Mouse (Mus musculus) liver, postnatal 0 days (tissue): ENCODE data around the gene Fkbp1b. TPM values are rescaled to one million over a fixed set of nuclear protein-coding genes. Genes with fewer than 3 reads are reported as not detected.

Experiments used
- ATAC-seq: fragments of 200-750 bp; cut with Nextera tagmentation; 2 replicates; pipeline ENCODE4 v1.8.0; 2017; ENCODE audit warnings: mild to moderate bottlenecking, moderate library complexity
- DNase-seq: peaks from one replicate; pipeline ENCODE4 v3.0.0-alpha.2; 2016
- H3K27ac ChIP-seq: fragments of 300-500 bp; sonication (generic); 2 replicates; pipeline ENCODE4 v1.5.1; 2014; ENCODE audit warnings: antibody characterized with exemption, moderate library complexity, mild to moderate bottlenecking, low read depth
- H3K27me3 ChIP-seq: fragments of 300-500 bp; sonication (generic); 2 replicates; pipeline ENCODE4 v1.6.1; 2014; ENCODE audit warnings: low read length, control low read depth, mixed read lengths; ENCODE audit not compliant: insufficient read depth
- H3K36me3 ChIP-seq: fragments of 300-500 bp; sonication (generic); replicated peaks from 2 replicates; pipeline ENCODE4 v1.6.1; 2014; ENCODE audit warnings: mild to moderate bottlenecking, control low read depth, low read length, moderate library complexity, mixed read lengths; ENCODE audit not compliant: insufficient read depth
- H3K4me1 ChIP-seq: fragments of 300-500 bp; sonication (generic); 2 replicates; pipeline ENCODE4 v1.6.1; 2014; ENCODE audit warnings: antibody characterized with exemption, mild to moderate bottlenecking, control low read depth; ENCODE audit not compliant: insufficient read depth
- H3K4me2 ChIP-seq: fragments of 300-500 bp; sonication (generic); 2 replicates; pipeline ENCODE4 v1.6.1; 2014; ENCODE audit warnings: low read depth, mild to moderate bottlenecking, low read length, moderate library complexity, mixed read lengths
- H3K4me3 ChIP-seq: fragments of 300-500 bp; sonication (generic); 2 replicates; pipeline ENCODE4 v1.5.1; 2014; ENCODE audit warnings: low read depth, low read length
- H3K9ac ChIP-seq: fragments of 300-500 bp; sonication (generic); replicated peaks from 2 replicates; pipeline ENCODE4 v1.6.1; 2014; ENCODE audit warnings: mild to moderate bottlenecking, moderate library complexity
- H3K9me3 ChIP-seq: fragments of 300-500 bp; sonication (generic); 2 replicates; pipeline ENCODE4 v1.6.1; 2016; ENCODE audit warnings: mild to moderate bottlenecking, control low read depth, low read length, mixed read lengths
- CTCF ChIP-seq: sonication (generic); IDR thresholded peaks from 2 replicates; pipeline ENCODE4 v1.5.1; 2016; ENCODE audit warnings: antibody characterized with exemption, low read depth
- EP300 ChIP-seq: IDR thresholded peaks from 2 replicates; pipeline ENCODE4 v1.6.1; 2016; ENCODE audit warnings: antibody characterized with exemption, low read depth, mild to moderate bottlenecking
- WGBS: fragments of 180-500 bp; shearing (Covaris S2); extraction: QIAGEN DNeasy Blood & Tissue Kit; methylation state at CpG from one replicate; pipeline ENCODE4 v1.1.7; 2014; ENCODE audit not compliant: insufficient replicate concordance; 5-methylcytosine and 5-hydroxymethylcytosine counted together
- polyA plus RNA-seq: library from polyadenylated mRNA; unstranded; fragments of >200 nt; fragmentation: Nextera tagmentation; extraction: Ambion mirVana; gene quantifications from 2 replicates; pipeline ENCODE4 v1.2.1, GENCODE M21; 2015

The Fkbp1b gene
- polyA plus RNA-seq, 1 experiment from 2014 or later: 4.6 TPM

DNA sequence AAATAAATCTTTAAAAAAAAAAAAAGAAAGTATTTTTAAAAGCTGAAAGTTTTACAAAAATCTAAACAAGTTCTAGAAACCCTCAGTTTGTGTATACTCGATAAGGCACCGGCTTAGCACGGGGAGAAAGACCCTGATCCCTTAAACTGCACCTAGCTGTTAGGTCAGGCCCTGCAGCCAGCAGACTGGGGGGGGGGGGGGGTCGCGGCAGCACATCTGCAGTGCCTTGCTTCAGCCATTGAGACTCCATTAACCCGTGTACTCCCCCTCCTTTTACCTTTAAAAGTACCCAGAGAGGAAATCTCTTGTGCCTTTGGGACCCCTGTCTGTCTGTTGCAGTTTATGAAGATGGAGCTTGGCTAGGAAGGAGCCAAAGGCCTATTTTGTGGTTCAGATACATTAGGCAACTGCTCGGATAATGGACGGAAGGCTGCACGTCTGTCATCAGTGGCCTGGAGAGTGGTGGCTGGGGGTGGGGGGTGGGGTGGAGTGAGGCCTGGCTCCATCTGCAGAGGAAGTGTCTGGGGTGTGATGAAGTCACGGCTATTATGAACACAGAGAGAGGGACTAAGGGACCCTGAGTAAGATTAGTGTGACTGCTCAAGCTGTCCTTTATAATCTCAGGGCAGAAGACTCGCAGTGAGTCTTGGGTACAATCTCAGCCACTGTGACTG, 18.0 kb upstream of the Fkbp1b start:
- Histone ChIP-seq H3K27me3 (no peaks in the 10 kb centered on the region), H3K9ac (no peak overlapping the region), H3K36me3 (peaks cover 24% of the 10 kb centered on the region), H3K4me3 (no peak overlapping the region), H3K9me3 (no peaks in the 10 kb centered on the region; the same call in 1 of the 2 replicates), H3K4me1 (no peaks in the 10 kb centered on the region), H3K27ac (no peak overlapping the region), H3K4me2 (no peak overlapping the region)
- DNase-seq (no peak), ATAC-seq (no peak)
- TF ChIP-seq EP300 (no peak), CTCF (no peak)
- 37% methylated on average over 11 of the region's 11 CpGs for WGBS

DNA sequence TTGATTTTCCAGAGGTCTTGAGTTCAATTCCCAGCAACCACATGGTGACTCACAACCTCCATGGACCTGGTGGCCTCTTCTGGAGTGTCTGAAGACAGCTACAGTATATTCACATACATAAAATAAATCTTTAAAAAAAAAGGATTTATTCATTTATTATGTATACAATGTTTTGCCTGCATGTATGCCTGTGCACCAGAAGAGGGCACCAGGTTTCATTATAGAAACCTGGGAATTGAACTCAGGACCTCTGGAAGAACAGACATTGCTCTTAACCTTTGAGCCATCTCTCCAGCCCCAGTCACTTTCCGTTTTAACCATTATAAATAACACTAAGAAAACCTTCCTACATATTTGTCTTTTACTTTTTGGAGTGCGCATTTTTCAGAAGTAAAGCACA, 15.4 kb upstream of the Fkbp1b start:
- WGBS: 89% methylated on average over 2 of the region's 2 CpGs
- DNase-seq (no peak), ATAC-seq (no peak)
- Histone ChIP-seq H3K36me3 (peaks cover 17% of the 10 kb centered on the region; the same call in 1 of the 2 replicates), H3K4me1 (no peaks in the 10 kb centered on the region), H3K9ac (no peak overlapping the region), H3K27me3 (no peaks in the 10 kb centered on the region), H3K27ac (no peak overlapping the region), H3K4me3 (no peak overlapping the region), H3K9me3 (no peaks in the 10 kb centered on the region), H3K4me2 (no peak overlapping the region)
- peak; percentile 51 for TF ChIP-seq CTCF
- no peak for TF ChIP-seq EP300

DNA sequence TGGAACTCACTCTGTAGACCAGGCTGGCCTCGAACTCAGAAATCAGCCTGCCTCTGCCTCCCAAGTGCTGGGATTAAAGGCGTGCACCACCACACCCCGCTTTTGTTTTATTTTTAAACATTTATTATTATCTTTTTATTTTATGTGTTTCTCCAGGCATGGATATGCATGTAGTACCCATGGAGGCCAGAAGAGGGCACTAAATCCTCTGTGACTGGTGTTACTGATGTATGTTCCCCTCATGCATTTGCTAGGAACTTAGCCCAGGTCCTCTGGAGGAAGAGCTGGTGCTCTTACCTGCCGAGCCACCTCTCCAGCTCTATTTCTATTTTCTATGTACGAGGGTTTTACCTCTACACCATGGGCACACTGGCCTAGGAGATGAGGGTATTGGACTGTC, 14.8 kb upstream of the Fkbp1b start:
- Histone ChIP-seq H3K36me3 (peaks cover 10% of the 10 kb centered on the region; the same call in 1 of the 2 replicates), H3K4me2 (no peak overlapping the region), H3K9me3 (no peaks in the 10 kb centered on the region), H3K4me1 (no peaks in the 10 kb centered on the region), H3K4me3 (no peak overlapping the region), H3K27ac (no peak overlapping the region), H3K9ac (no peak overlapping the region), H3K27me3 (no peaks in the 10 kb centered on the region)
- DNase-seq (peak; percentile 53), ATAC-seq (no peak)
- TF ChIP-seq CTCF: peak; percentile 66
- no peak for TF ChIP-seq EP300
- WGBS: 90% methylated on average over 5 of the region's 5 CpGs

DNA sequence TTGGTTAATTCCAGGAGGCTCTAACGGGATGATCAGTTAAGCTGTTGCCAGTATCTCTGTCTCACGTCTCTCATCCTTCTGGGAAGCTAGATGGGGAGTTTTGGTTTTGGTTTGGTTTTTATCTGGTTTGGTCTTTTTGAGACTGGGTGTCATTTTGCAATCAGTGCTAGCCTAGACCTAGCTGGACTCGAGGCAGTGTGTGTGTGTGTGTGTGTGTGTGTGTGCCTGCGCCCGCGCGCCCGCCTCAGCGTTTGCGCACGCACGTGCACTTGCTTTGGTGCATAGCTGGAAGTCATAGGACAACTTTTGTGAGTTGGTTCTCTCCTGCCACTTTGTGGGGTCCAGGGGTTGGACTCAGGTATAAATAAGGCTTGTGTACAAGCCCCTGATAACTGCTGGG, 2.4 kb upstream of the Fkbp1b start:
- ATAC-seq (peak; percentile 71), DNase-seq (peak; percentile 76)
- TF ChIP-seq EP300: no peak
- no peak for TF ChIP-seq CTCF
- 0 out of 2 replicates have a peak, but pooled peaks cover 3% of the 10 kb centered on the region for H3K27me3 ChIP-seq
- peaks cover 21% of the 10 kb centered on the region for H3K4me1 ChIP-seq
- H3K9me3 ChIP-seq: no peaks in the 10 kb centered on the region
- H3K27ac ChIP-seq: peak overlapping the region; percentile 87
- peak overlapping the region; percentile 71 for H3K9ac ChIP-seq
- H3K4me3 ChIP-seq: peak overlapping the region; percentile 81
- peak overlapping the region; percentile 88 for H3K4me2 ChIP-seq
- no peaks in the 10 kb centered on the region for H3K36me3 ChIP-seq
- WGBS: 1% methylated on average over 12 of the region's 12 CpGs

DNA sequence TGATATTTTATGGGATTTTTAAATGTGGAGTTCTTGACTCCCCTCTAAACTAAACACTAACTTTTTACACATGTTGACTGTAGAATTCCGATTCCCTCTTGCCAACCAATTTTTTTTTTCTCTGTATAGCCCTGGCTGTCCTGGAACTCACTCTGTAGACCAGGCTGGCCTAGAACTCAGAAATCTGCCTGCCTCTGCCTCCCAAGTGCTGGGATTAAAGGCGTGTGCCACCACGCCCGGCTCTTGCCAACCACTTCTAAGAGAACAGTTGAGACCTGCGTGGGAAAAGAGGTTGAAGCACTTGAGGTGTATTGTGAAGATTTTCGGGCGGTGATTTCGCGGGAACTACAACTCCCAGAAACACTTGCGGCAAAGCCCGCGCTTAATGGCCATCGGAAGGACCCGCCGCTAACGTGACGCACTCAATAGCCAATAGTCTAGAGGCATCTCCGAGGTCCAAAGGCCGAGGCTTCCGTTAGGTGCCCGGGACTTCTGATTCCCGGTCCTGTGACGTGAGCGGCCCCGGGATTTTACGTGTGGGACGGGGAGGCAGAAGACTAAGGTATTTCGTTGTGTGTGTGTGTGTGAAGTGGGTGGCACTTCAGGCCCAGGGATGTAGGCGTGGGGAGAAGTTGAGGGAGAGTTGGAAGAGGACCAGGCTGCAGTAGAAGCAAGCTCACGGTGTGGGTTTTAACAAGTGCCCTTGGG, 1.7 kb upstream of the Fkbp1b start, which contains the start of gene Wdcp:
Gene Wdcp, plus strand, starts transcription at position 414 of the 708 bp plus-strand sequence.
- H3K27ac ChIP-seq: peak within 1 kb of the TSS; percentile 87
- peak; percentile 93 for ATAC-seq
- no peaks in the 10 kb centered on the region for H3K9me3 ChIP-seq
- H3K4me1 ChIP-seq: peaks cover 21% of the 10 kb centered on the region
- peak within 1 kb of the TSS; percentile 71 for H3K9ac ChIP-seq
- H3K36me3 ChIP-seq: no peaks in the 10 kb centered on the region
- peak within 1 kb of the TSS; percentile 81 for H3K4me3 ChIP-seq
- peak; percentile 90 for DNase-seq
- 0 out of 2 replicates have a peak, but pooled peaks cover 3% of the 10 kb centered on the region for H3K27me3 ChIP-seq
- peak within 1 kb of the TSS; percentile 88 for H3K4me2 ChIP-seq
- WGBS: under 1% methylated on average over 30 of the region's 30 CpGs
- TF ChIP-seq CTCF (no peak), EP300 (no peak)

DNA sequence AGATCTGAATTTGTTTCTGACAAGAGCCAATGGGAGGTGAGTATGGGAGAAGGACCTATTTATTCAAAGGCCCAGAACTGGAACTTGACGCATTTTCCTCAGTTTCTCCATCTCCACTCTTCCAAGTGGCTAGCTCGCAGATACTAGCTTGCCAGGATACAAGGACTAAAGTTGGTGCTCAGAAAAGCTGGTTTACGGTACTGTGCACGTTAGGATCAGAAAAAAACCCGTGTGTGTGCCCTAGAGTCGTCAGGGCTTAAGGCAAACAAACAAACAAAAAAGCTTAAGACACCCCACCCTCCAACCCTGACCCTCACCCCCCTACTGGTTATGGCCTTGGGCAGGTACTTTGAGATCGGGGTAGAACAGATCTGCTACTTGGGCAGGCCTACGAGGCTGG, 1.1 kb upstream of the Fkbp1b start:
- Histone ChIP-seq H3K9ac (no peak overlapping the region), H3K36me3 (no peaks in the 10 kb centered on the region), H3K4me2 (no peak overlapping the region; the same call in 1 of the 2 replicates), H3K4me1 (peaks cover 21% of the 10 kb centered on the region), H3K4me3 (no peak overlapping the region), H3K27ac (no peak overlapping the region), H3K9me3 (no peaks in the 10 kb centered on the region), H3K27me3 (0 out of 2 replicates have a peak, but pooled peaks cover 3% of the 10 kb centered on the region)
- DNase-seq (no peak), ATAC-seq (no peak)
- 84% methylated on average over 8 of the region's 8 CpGs for WGBS
- TF ChIP-seq CTCF (no peak), EP300 (no peak)
